Mouse (Mus musculus) neural tube, embryonic 10.5 days (tissue): ENCODE measurements around the gene Snx4.
"Not testable (repeated sequence)": the region's sequence is repeated elsewhere in the genome, so short reads cannot be mapped to it uniquely, and the experiment has no call there.

ENCODE experiments used
- DNase-seq: peaks from one replicate; pipeline ENCODE4 v3.0.0-alpha.2; 2017; ENCODE audit warnings: low spot score; ENCODE audit errors: extremely low spot score

The Snx4 gene

DNA sequence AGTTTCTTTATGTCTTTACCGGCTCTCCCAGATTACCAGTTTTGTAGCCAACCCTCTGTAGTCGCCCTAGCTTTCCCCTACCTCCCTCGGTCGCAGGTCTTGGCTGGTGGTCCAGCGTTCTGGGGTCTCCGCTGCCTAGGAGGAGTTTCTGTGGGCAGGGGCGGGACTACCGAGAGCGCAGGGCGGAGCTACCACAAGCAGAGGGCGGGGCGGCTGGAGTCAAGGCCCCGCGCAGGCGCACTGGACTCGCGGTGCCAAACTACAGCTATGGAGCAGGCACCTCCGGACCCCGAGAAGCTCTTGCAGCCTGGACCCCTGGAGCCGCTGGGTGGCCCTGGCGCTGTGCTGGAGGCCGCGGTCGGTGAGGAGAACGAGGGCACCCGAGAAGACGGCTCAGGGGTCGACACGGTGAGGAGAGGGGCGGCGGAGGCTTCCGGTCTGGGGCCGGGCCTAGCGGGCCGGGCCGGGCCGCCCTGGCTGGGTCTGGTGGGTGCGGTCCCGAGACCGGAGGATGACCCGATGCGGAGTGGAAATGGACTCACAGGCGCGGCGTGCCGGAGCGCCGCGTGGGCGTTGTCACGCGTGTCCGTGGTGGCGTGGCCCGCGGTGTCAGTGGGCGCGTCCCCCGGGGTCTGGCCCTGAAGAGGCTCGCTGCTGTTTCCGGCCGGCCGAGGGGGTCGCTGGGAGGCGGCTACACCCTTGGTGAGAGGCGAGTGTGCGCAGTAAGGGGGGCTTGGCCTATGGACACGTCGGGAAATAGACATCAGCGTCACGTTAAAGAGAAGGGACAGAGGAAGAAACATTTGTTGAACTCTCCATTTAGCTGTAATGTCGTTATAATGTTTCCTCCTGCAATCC lies at the start of gene Snx4:
Snx4 (plus strand) TSS at position 249 of the 858 bp plus-strand sequence.
- peak; percentile 96 for DNase-seq

GRCm38 (mm10) chr16:33210812-33211211 lies 40.4 kb upstream of the Snx4 start:
- DNase-seq: no peak

DNA sequence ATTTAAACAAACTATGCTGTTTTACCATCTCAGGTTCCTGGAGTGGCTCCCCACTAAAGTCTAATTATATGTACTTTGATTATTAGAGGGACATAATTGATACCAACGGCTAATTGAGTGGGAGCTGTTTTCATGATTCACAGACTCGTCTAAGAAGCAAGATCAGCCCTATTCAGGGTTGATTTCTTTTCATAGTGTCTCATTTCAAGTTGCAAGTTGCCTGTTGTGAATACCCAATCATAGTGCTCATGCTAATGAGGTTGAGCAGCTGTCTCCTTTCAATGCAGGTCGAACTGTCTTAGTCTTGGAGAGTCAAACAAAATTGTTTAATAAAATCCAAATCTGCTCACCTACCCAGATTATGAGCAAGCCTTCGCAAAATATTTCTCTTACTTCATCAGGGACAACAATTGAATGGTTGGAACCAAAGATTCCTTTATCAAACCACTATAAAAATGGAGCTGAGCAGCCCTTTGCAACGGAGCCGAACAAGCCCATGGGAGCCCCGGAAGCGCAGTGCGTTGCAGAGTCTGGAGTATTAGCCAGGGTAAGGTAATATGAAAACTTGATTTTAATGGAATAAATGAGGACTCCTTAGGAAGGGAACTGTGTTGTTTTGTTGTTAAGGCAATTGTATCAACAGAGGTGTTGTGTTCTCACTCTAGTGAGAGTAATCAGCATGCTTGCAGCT lies 34.8 kb upstream of the Snx4 start:
- DNase-seq: no peak

GRCm38 (mm10) chr16:33217553-33218085 lies 33.6 kb upstream of the Snx4 start:
- not testable (repeated sequence) for DNase-seq

- DNase-seq: no peak
These were observed 28.8 kb upstream of the Snx4 start for GRCm38 (mm10) chr16:33222482-33222881.

DNA sequence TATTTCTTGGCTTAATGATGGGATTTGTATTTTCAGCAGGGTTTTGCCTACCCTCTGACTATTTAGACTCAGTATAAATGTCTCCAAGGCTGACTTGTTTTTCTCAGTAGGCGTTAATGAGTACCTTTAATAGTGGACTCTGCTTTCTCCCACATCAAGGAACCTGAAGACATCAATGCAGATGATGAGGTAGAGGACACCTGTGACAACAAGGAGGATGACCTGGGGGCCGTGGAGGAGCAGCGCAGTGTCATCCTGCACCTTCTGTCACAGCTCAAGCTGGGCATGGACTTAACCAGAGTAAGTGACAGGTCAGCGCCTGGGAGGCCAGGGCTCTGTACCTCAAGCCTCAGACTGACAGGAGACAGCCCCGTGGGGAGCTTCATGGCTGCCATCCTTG lies 26.9 kb upstream of the Snx4 start:
- no peak for DNase-seq

DNA sequence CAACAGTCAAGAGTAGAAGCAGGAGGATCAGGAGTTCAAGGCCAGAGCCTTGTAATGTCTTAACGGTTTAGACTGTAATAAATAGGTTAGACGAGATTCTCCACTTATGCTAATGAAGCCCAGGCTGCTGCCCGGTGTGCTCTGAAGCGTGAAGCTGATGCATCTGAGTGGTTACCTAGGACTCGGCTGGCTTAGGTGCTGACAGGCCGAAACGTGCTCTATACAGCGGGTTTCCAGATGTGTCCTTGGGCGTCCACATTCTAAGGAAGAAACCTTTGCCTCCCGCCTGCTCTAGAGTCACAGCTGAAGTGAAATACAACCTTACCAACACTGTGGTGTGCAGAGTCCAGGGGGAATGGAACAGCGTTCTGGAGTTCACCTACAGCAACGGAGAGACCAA lies 17.1 kb upstream of the Snx4 start:
- DNase-seq: no peak

DNA sequence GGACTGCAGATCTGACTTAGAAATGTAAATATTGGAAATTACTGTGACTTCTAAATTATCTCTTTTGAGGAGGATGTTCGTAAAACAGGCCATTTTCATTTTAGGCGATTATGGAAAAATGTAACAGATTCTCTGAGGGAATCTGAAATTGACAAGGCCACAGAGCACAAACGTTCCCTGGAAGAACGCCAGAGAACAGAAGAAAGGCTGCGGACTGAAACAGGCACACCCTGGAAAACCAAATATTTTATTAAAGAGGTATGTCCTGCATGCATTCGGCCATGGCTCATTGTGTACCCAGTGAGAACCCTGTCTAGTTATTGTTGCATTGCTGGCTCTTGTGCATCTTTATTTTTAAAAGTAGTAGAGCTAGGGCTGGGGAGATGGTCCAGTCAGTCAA lies 15.1 kb upstream of the Snx4 start:
- DNase-seq: no peak

DNA sequence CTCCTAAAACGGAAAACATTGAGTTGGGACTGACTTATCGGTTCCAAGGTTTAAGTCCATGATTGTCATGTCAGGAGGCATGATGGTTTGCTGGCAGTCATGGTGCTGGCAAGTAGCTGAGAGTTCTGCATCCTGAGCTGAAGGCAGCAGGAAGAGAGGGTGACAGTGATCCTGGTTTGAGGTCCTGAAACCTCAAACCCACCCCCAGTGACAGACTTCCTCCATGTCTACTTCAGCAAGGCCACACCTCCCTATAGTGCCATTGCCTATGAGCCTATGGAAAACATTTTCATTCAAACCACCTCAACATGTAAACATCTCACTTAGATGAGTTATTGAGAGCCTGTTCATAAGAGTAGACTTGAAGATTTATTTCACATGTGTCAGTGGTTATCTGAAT lies 11.9 kb upstream of the Snx4 start:
- no peak for DNase-seq

GRCm38 (mm10) chr16:33242046-33242445 lies 9.2 kb upstream of the Snx4 start:
- no peak for DNase-seq

- DNase-seq: no peak
These were observed 7.0 kb upstream of the Snx4 start for GRCm38 (mm10) chr16:33244136-33244691.

- DNase-seq: no peak
These were observed 6.2 kb upstream of the Snx4 start for GRCm38 (mm10) chr16:33244933-33245470.

DNA sequence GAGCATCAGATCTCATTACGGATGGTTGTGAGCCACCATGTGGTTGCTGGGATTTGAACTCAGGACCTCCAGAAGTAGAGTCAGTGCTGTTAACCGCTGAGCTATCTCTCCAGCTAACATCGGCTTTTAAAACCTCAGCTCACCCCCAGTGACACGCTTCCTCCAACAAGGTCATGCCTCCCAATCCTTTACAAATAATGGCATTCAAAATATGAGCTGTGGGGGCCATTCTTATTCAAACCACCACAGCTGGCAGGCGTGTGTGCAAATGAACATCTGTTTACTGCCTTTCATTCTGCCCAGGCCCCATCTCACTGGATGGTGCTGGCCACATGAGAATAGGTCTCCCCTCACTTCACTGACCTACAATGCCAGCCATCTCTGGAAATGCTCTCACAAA lies 4.7 kb upstream of the Snx4 start:
- no peak for DNase-seq

- DNase-seq: no peak
These were observed 4.2 kb upstream of the Snx4 start for GRCm38 (mm10) chr16:33247006-33247405.

- no peak for DNase-seq
These were observed 556 bp upstream of the Snx4 start for GRCm38 (mm10) chr16:33250651-33251120.

- DNase-seq: no peak
These were observed 4.4 kb downstream of the Snx4 start for GRCm38 (mm10) chr16:33255601-33256000.

- DNase-seq: no peak
These were observed 7.3 kb downstream of the Snx4 start for GRCm38 (mm10) chr16:33258530-33258929.

DNA sequence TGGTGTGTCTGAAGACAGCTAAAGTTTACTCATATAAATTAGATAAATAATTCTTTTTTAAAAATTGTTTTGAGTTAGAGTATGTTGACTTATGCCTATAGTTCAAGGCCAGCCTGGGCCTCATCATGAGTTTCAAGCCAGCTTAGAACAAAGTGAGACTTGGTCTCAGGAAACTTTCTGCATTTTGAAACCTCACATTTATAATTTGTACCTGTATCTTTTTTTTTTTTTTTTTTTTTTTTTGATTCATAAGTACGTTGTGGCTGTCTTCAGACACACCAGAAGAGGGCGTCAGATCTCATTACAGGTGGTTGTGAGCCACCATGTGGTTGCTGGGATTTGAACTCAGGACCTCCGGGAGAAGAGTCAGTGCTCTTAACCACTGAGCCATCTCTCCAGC lies 8.6 kb downstream of the Snx4 start:
- DNase-seq: no peak

DNA sequence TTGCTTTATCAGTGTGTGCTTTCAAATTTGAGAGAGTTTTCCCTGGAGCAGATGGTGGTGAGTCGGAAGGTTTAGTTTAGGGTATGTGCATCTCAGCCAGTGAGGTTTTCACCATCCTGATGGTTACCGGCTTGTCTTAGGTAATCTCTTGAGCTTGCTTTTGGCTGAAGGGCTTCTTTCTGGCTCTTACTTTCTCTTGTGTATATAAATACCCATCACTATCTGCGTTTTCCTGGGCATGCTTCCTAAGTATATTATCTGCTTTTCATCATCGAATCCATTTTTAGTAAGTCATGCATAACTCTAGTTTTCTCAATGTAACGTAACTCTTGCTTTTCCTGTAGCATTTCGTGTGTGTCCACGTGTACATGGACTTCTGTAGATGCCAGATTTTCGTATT lies 9.6 kb downstream of the Snx4 start:
- no peak for DNase-seq

- DNase-seq: no peak
These were observed 10.4 kb downstream of the Snx4 start for GRCm38 (mm10) chr16:33261584-33262061.

DNA sequence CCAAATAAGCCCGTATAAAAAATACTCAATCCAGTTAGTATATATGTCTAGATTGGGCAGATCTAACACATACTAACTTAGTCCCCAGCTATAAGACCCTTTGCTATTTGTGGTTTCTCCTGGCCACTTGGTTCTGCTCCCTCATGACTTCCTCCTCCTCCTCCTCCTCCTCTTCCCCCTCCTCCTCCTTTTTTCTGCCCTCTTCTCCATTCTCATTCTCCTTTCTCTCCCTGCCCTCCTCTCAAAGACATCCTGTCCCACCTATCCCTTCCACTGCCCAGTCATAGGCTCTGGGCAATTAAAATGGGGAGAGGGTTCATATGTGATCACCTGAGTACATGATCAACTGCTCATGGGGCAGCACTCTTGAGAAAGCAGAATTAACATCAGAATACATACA lies 10.9 kb downstream of the Snx4 start:
- no peak for DNase-seq
